Mouse (Mus musculus) cerebellum, postnatal 36 days (tissue): ENCODE measurements at regions not wholly inside any gene's neighbourhood (a gene's known extent, or its start where the extent isn't known, plus 50 kb on each side); places are given as distances from the start of the nearest gene placed in this dataset.
A peak's percentile ranks its signal among the peaks of the same experiment; 100 is the strongest.

Source experiments
- DNase-seq, 2 experiments: peaks; one replicate each; pipeline ENCODE4 v3.0.0; 2021 to 2022; ENCODE audit warnings: mixed read lengths in 2 of 2

DNA sequence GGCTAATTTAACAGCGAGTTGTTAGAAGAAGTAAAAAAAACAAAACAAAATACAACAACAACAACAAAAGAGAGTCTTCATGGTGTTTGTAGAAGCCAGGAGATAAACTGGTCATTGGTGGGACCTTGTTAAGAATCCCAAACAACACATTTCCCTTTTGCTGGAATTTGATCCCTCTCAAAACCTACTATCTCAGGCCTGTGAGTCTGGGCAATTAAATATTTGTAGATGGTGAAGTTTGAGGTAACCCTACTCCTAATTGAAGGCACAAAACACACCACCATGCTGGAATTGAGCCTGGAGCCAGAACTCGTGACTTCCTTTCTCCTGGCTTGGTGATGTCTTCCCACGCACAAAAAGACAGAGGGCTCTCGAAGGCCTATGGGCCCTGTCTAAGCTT is 65.4 kb upstream of the Akt3 start:
- DNase-seq: no peak

DNA sequence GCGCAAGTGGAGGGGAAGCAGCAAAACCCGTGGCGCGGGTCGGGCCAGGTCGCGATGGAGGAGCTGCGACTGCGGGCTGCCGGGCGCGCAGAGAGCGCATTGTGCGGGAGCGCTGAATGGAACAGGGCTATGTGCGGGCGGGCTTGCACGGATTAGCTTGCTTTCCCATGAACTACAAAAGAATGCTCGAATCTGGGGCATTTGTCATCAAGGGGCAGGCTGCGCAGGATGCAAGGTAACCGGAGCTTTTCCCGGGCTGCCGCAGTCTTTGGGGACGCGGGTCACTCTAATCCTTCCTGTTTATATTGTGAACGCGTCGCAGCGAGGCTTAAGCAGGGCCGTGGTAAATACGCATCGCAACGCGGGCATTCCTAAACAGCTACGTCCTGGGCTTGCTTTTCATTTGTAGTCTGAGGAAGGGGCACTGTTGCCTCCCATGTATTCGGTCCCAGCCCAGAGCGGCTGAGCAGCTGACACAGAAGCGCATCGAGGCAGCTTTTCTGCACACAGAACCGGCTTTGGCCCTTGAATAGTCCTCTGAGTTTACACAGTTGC is 64.8 kb upstream of the Akt3 start:
- DNase-seq: peak; percentile 41 to 50

DNA sequence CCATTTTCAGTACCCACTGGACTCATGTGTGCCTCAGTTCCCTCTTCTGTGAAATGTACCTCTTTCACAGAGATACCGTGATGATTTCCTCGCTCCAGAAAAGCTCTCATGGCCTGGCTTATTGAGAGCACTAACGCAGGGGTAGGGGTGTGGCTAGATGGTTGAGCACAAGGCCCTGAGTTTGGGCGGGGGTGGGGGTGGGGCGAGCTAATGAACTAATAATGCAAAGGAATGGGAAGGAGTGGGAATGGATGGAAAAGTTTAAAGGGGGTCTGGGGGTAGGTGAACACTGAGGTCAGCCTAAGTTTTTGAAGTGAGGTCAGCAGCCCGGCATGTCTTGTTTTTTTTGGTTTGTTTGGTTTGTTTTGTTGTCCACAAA is 64.3 kb upstream of the Akt3 start:
- no peak for DNase-seq

DNA sequence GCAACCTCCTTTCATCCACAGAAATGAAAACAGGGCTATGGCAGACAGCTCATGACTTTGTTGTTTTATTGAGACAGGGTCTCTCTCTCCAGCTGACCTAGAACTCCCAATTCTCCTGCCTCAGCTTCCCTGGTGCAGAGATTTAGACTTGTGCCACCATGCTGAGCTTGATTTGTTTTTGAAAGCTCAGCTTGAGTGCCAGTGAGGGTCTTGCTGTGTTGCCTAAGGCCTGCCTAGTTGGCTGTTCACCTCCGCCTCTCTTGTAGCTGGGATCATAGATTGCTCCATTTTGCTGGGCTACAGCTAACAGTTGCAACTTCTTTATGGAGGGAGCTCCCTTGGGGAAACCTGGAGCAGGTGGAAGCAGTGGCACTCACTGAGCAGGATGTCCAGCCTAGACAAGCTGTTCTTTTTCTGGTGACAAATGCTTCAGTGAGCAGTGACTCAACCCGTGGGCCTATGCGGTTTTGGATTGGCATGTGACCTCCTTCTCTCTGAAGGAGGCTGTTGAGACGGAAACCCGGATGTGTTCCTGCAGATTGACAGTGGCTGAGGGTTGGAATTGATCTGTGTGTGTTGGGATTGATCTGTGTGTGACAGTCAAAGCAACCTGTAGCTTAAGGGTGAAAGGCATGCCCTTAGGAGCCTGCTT is 63.8 kb upstream of the Akt3 start:
- peak; percentile 23 to 43 for DNase-seq

DNA sequence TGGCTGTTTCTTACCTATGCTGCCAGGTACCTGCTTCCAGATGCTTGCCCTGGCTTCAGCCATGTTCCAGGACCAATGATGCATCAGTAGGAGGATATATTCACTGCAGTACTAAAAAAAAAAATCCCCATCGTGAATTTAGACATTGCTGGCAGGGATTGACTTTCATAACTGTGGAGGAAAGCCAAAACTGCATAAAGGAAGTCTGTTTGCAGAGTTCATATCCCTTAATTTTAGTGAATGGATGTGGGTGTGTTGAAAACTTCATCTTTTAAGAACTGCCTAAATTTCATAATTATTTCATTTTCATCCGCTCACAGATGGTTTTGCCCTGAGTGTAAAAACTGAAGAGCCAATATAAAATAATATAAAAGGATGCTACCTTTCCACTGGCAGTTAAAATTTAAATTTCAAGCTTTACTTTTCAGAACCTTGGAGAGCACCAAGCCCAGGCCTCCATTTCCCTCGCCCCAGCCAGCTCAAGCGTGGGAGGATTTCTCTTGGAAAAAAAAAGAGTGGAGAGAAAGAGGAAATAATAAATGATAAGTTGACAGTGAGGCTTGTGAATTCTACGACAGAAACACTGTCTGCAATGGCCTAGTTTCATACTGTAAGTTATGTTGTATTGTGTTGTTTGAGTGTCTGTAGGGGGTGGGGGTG is 50.3 kb upstream of the Akt3 start:
- DNase-seq: no peak
